Mouse (Mus musculus) C2C12 (cell line): Measurements from ENCODE around the gene Pts. TPM values are rescaled to one million over a fixed set of nuclear protein-coding genes. Genes with fewer than 3 reads are reported as not detected.

ENCODE experiments used
- H3K27me3 ChIP-seq: one replicate; pipeline ENCODE4 v1.6.1; 2011; ENCODE audit not compliant: control insufficient read depth, insufficient read depth, insufficient read length
- H3K36me3 ChIP-seq: one replicate; pipeline ENCODE4 v1.6.1; 2011; ENCODE audit not compliant: control insufficient read depth, insufficient read depth
- H3K4me3 ChIP-seq: one replicate; pipeline ENCODE4 v1.5.1; 2011; ENCODE audit warnings: mild to moderate bottlenecking, control low read depth; ENCODE audit not compliant: poor library complexity, insufficient read depth, severe bottlenecking
- H3K79me2 ChIP-seq: one replicate; pipeline ENCODE4 v1.6.1; 2011; ENCODE audit not compliant: control insufficient read depth, insufficient read depth
- H3K79me3 ChIP-seq: one replicate; pipeline ENCODE4 v1.6.1; 2011; ENCODE audit warnings: low read depth, control low read depth
- H3ac ChIP-seq: one replicate; pipeline ENCODE3; 2011; ENCODE audit warnings: low read depth; ENCODE audit not compliant: control insufficient read depth, insufficient read length
- CEBPB ChIP-seq: IDR thresholded peaks from one replicate; pipeline ENCODE4 v1.6.1; 2011; ENCODE audit warnings: low read depth, mild to moderate bottlenecking, control low read depth, moderate library complexity
- CTCF ChIP-seq: IDR thresholded peaks from one replicate; pipeline ENCODE4 v1.5.1; 2011; ENCODE audit not compliant: control insufficient read depth, insufficient read depth, insufficient read length
- FOSL1 ChIP-seq: IDR thresholded peaks from one replicate; pipeline ENCODE4 v1.8.0; 2011; ENCODE audit warnings: mild to moderate bottlenecking, low read length; ENCODE audit not compliant: poor library complexity, insufficient read depth, severe bottlenecking
- MAX ChIP-seq: IDR thresholded peaks from one replicate; pipeline ENCODE4 v1.6.1; 2011; ENCODE audit warnings: mild to moderate bottlenecking, control low read depth
- MYOD1 ChIP-seq: IDR thresholded peaks from one replicate; pipeline ENCODE4 v1.6.1; 2011; ENCODE audit warnings: low read depth; ENCODE audit not compliant: control insufficient read depth, insufficient read length
- MYOG ChIP-seq: IDR thresholded peaks from one replicate; pipeline ENCODE4 v1.6.1; 2011; ENCODE audit not compliant: control insufficient read depth, insufficient read length; ENCODE audit errors: extremely low read depth
- USF1 ChIP-seq: IDR thresholded peaks from one replicate; pipeline ENCODE4 v1.6.1; 2011; ENCODE audit warnings: low read depth, mild to moderate bottlenecking, control low read depth, moderate library complexity
- polyA plus RNA-seq: library from polyadenylated mRNA; unstranded; fragments of >200 nt; fragmentation: generic; extraction: Trizol; gene quantifications from one replicate; pipeline ENCODE4 v1.2.1, GENCODE M21; 2012; ENCODE audit warnings: missing spikeins

Pts gene
- polyA plus RNA-seq, 1 experiment = 11.0 TPM

DNA sequence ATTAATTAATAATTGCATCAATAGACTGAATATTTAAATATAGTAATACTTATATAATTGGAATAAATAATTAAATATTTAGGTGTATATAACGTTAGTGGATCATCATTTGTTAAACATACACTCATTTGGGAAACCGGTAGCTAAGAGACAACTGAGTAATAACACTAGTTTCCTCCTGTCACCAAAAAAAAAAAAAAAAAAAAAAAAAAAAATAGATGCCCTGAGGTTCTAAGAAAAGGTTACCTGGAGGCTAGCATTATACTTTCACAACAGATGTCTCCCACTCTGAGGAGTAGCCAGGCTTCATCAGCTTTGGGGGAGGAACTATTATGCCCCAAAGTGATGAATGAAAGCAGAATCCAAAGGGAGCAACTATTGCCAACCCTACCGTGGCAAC, 28.7 kb downstream of the Pts start:
- TF ChIP-seq FOSL1 (no peak), MAX (no peak), USF1 (no peak), MYOD1 (no peak), MYOG (no peak), CEBPB (no peak)
- Histone ChIP-seq H3ac (no peak overlapping the region), H3K27me3 (no peaks in the 10 kb centered on the region), H3K79me2 (no peaks in the 10 kb centered on the region), H3K36me3 (no peaks in the 10 kb centered on the region), H3K4me3 (no peak overlapping the region), H3K79me3 (no peaks in the 10 kb centered on the region)

DNA sequence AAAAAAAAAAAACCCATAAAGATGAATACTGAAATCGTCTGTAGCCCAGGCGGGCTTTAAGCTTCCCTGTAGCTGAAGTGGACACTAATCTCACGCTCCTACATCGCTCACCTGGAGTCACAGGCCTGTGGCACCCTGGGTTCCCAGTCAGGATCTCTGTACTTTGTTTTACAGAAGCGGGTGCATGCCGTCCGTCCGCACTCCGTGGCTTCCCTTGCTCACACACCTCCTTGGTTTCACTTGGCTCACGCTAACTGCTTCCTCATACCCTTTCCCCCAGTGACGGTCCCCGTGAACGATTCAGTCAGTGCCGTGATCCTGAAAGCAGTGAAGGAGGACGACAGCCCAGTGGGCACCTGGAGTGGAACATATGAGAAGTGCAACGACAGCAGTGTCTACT, 29.7 kb downstream of the Pts start:
- no peaks in the 10 kb centered on the region for H3K79me3 ChIP-seq
- no peak overlapping the region for H3K4me3 ChIP-seq
- no peaks in the 10 kb centered on the region for H3K36me3 ChIP-seq
- H3ac ChIP-seq = no peak overlapping the region
- H3K27me3 ChIP-seq = no peaks in the 10 kb centered on the region
- no peaks in the 10 kb centered on the region for H3K79me2 ChIP-seq
- no peak for TF ChIP-seq MYOG
- TF ChIP-seq MAX = no peak
- no peak for TF ChIP-seq FOSL1

DNA sequence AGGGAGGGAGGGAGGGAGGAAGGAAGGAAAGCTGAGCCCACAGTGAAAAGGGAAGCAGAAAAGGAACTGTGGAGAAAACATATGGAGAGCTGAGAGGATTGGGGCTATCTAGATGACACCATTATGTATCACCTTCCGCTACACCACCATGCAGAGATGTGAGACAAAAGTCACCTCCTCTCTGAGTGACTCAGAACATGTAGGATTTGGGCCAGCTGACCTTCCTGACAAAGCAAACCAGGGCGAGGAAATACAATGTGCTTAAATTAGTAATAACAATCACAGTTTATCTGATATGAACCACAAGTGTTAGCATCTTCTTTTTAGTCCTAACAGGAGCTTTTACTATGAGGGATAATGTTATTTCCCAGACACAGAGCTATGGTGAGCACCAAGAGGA, 31.0 kb downstream of the Pts start:
- H3K79me3 ChIP-seq = no peaks in the 10 kb centered on the region
- no peak overlapping the region for H3ac ChIP-seq
- no peak overlapping the region for H3K4me3 ChIP-seq
- no peaks in the 10 kb centered on the region for H3K36me3 ChIP-seq
- no peaks in the 10 kb centered on the region for H3K79me2 ChIP-seq
- H3K27me3 ChIP-seq = no peaks in the 10 kb centered on the region
- TF ChIP-seq MYOG (no peak), MYOD1 (peak; percentile 20), MAX (no peak), FOSL1 (peak; percentile 40)

DNA sequence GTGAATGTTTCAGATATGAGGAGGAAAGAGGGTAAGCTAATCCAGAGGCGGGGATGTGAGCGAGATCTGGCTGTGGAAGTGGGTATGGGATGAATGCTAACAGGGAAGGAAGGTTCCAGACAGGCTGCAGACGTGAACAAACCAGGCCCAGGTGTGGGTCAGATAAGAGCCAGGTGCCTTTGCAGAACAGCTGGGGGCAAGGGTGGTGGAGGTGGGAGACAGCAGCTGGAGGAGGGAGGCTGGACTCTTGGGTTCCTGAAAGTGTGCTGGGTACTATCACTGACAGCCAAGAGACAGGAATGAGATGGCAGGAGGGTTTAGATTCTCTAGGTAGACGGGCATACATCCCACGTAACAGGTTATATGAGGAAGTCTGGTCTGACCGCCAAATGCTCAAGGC, 31.4 kb downstream of the Pts start:
- H3K79me3 ChIP-seq = no peaks in the 10 kb centered on the region
- H3K36me3 ChIP-seq = no peaks in the 10 kb centered on the region
- no peak overlapping the region for H3ac ChIP-seq
- no peak overlapping the region for H3K4me3 ChIP-seq
- H3K27me3 ChIP-seq = no peaks in the 10 kb centered on the region
- no peaks in the 10 kb centered on the region for H3K79me2 ChIP-seq
- TF ChIP-seq MAX (no peak), FOSL1 (no peak), CTCF (no peak), USF1 (no peak), CEBPB (no peak), MYOD1 (no peak), MYOG (no peak)

DNA sequence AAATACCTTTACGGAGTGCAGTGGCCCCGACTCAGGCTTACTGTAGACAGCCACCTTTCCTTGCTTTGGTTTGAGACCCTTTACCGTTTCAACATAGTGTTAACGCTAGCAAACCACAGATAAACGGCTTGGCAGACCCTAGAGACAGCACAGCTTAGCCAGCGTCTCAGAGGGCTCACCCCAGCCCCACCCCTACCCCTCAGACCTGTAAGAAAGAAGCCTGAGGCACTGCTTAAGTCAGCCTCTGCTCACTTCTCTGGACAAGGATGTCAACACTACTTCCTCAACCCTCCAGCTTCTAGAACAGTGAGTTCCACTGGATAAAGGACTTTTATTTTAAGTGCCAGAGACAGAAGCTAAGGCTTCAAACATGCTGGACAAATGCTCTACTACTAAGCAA, 32.0 kb downstream of the Pts start:
- Histone ChIP-seq H3K79me3 (no peaks in the 10 kb centered on the region), H3ac (no peak overlapping the region), H3K79me2 (no peaks in the 10 kb centered on the region), H3K36me3 (no peaks in the 10 kb centered on the region), H3K4me3 (no peak overlapping the region), H3K27me3 (no peaks in the 10 kb centered on the region)
- TF ChIP-seq USF1 (no peak), MAX (no peak), MYOD1 (no peak), CEBPB (no peak)

DNA sequence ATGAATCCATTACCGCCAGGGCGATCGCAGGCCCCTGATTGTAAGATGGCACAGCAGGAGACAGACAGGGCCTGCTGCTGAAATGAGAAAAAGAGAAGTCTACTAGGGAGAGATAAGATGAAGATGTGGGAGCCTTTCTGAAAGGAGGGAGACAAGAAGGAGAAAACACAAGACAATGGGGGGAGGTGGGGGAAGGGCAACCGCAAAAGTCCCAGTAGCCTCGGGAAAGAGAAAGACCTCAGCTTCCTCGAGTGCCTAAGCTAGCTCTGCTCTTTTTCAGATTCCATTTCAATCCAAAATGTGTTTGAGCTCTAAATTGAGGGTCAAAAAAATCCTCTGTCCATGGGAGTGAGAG, 32.4 kb downstream of the Pts start:
- H3K36me3 ChIP-seq = no peaks in the 10 kb centered on the region
- no peak overlapping the region for H3ac ChIP-seq
- H3K27me3 ChIP-seq = no peaks in the 10 kb centered on the region
- H3K79me2 ChIP-seq = no peaks in the 10 kb centered on the region
- TF ChIP-seq MYOG (no peak), USF1 (no peak), MYOD1 (no peak), FOSL1 (no peak), CEBPB (no peak), MAX (no peak), CTCF (no peak)
- H3K79me3 ChIP-seq = no peaks in the 10 kb centered on the region
- no peak overlapping the region for H3K4me3 ChIP-seq

DNA sequence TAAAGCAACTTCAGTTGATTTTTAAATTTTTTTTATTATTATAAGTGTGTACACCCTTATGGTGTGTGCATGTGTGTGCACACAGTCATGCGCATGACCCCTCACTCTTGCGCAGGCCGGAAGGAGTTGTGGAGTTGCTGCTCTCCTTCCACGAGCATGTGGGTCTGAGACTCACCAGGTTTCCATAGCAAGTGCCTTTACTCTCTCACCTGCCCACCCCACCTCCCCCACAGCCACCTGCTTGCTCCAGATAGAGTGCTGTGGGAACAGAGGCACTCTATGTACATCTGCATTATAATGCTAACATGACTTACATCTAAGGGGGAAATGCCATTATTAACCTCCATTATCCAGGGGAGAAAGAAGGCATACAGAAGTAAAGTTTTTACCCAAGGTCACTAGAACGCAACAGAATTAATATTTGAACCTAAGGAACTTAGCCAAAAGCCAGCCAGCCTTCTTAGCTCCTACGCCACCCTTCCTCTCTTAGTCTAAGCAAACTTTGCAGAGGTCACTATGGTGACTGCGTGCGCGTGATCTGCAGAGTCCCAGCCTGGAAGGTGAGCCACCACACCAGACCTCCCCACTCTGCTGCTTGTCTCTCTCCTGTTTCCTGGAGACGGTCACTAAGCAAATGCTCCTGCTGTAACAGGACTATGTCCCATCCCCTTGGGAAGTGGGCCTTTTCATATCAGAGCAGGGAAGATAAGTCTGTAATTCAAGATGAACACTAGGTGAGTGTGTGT, 32.9 kb downstream of the Pts start:
- no peaks in the 10 kb centered on the region for H3K36me3 ChIP-seq
- H3K4me3 ChIP-seq = no peak overlapping the region
- no peaks in the 10 kb centered on the region for H3K79me2 ChIP-seq
- H3ac ChIP-seq = no peak overlapping the region
- TF ChIP-seq USF1 (no peak), CEBPB (no peak), CTCF (no peak), MYOD1 (no peak), FOSL1 (no peak), MYOG (no peak), MAX (no peak)
- H3K27me3 ChIP-seq = no peaks in the 10 kb centered on the region
- no peaks in the 10 kb centered on the region for H3K79me3 ChIP-seq
